Mouse (Mus musculus) midbrain, embryonic 13.5 days (tissue): ENCODE results near the gene Mtnr1b. TPM values are rescaled to one million over a fixed set of nuclear protein-coding genes. Genes with fewer than 3 reads are reported as not detected.

Experiments used
- ATAC-seq: fragments of 200-750 bp; cut with Nextera tagmentation; 2 replicates; pipeline ENCODE4 v1.8.0; 2017; ENCODE audit warnings: mild to moderate bottlenecking, moderate TSS enrichment, moderate library complexity
- H3K27ac ChIP-seq: fragments of 300-500 bp; sonication (generic); 2 replicates; pipeline ENCODE4 v1.5.1; 2015; ENCODE audit warnings: inconsistent platforms, mild to moderate bottlenecking, moderate library complexity
- H3K27me3 ChIP-seq: fragments of 300-500 bp; sonication (generic); 2 replicates; pipeline ENCODE4 v1.6.1; 2015; ENCODE audit warnings: mild to moderate bottlenecking, inconsistent platforms
- H3K36me3 ChIP-seq: fragments of 300-500 bp; sonication (generic); 2 replicates; pipeline ENCODE4 v1.6.1; 2015; ENCODE audit warnings: mild to moderate bottlenecking, inconsistent platforms
- H3K4me1 ChIP-seq: fragments of 300-500 bp; sonication (generic); replicated peaks from 2 replicates; pipeline ENCODE4 v1.6.1; 2015; ENCODE audit warnings: inconsistent platforms
- H3K4me2 ChIP-seq: fragments of 300-500 bp; sonication (generic); replicated peaks from 2 replicates; pipeline ENCODE4 v1.6.1; 2015; ENCODE audit warnings: moderate library complexity, mild to moderate bottlenecking, inconsistent platforms
- H3K4me3 ChIP-seq: fragments of 300-500 bp; sonication (generic); replicated peaks from 2 replicates; pipeline ENCODE4 v1.5.1; 2015; ENCODE audit warnings: mild to moderate bottlenecking, inconsistent platforms
- H3K9ac ChIP-seq: fragments of 300-500 bp; sonication (generic); replicated peaks from 2 replicates; pipeline ENCODE4 v1.6.1; 2015; ENCODE audit warnings: mild to moderate bottlenecking, inconsistent platforms
- H3K9me3 ChIP-seq: fragments of 300-500 bp; sonication (generic); 2 replicates; pipeline ENCODE4 v1.6.1; 2016; ENCODE audit warnings: mild to moderate bottlenecking, inconsistent platforms
- WGBS: fragments of 180-500 bp; shearing (Covaris S2); methylation state at CpG from one replicate; pipeline ENCODE4 v1.1.7; 2015; 5-methylcytosine and 5-hydroxymethylcytosine counted together
- polyA plus RNA-seq: library from polyadenylated mRNA; unstranded; fragments of >200 nt; fragmentation: Nextera tagmentation; extraction: Ambion mirVana; gene quantifications from 2 replicates; pipeline ENCODE4 v1.2.1, GENCODE M21; 2015

Mtnr1b gene
- polyA plus RNA-seq: not detected in 2 replicates

GRCm38 (mm10) chr9:15874506-15875160 is at the start of gene Mtnr1b:
Gene Mtnr1b (minus strand): TSS chr9:15874556.
- Histone ChIP-seq H3K4me1 (no peaks in the 10 kb centered on the region), H3K9ac (no peak within 1 kb of the TSS), H3K4me3 (no peak within 1 kb of the TSS), H3K27me3 (peaks cover 6% of the 10 kb centered on the region; the same call in 1 of the 2 replicates), H3K4me2 (no peak within 1 kb of the TSS), H3K9me3 (no peaks in the 10 kb centered on the region), H3K36me3 (no peaks in the 10 kb centered on the region), H3K27ac (no peak within 1 kb of the TSS)
- no peak for ATAC-seq
- whole genome bisulfite sequencing: 55% methylated on average over 19 of the region's 19 CpGs

GRCm38 (mm10) chr9:15920271-15920670 is 45.9 kb upstream of the Mtnr1b start:
- H3K36me3 ChIP-seq: peaks cover 32% of the 10 kb centered on the region
- no peak overlapping the region for H3K27ac ChIP-seq
- H3K4me3 ChIP-seq: no peak overlapping the region
- no peak overlapping the region for H3K9ac ChIP-seq
- peaks cover 2% of the 10 kb centered on the region; the same call in 1 of the 2 replicates for H3K4me1 ChIP-seq
- H3K4me2 ChIP-seq: no peak overlapping the region
- H3K27me3 ChIP-seq: no peaks in the 10 kb centered on the region
- 81% methylated on average over 4 of the region's 4 CpGs for WGBS
- no peak for ATAC-seq
- no peaks in the 10 kb centered on the region for H3K9me3 ChIP-seq

GRCm38 (mm10) chr9:15919373-15920005 is 45.1 kb upstream of the Mtnr1b start:
- H3K4me2 ChIP-seq: no peak overlapping the region
- 50% methylated on average over 5 of the region's 5 CpGs for WGBS
- H3K27ac ChIP-seq: no peak overlapping the region
- no peak overlapping the region for H3K9ac ChIP-seq
- H3K4me1 ChIP-seq: peaks cover 2% of the 10 kb centered on the region; the same call in 1 of the 2 replicates
- no peak overlapping the region for H3K4me3 ChIP-seq
- peak; percentile 71 for ATAC-seq
- H3K27me3 ChIP-seq: no peaks in the 10 kb centered on the region
- peaks cover 39% of the 10 kb centered on the region for H3K36me3 ChIP-seq
- no peaks in the 10 kb centered on the region for H3K9me3 ChIP-seq

- H3K9me3 ChIP-seq: no peaks in the 10 kb centered on the region
- no peak overlapping the region for H3K4me3 ChIP-seq
- no peak overlapping the region for H3K4me2 ChIP-seq
- H3K27ac ChIP-seq: no peak overlapping the region
- H3K4me1 ChIP-seq: peaks cover 2% of the 10 kb centered on the region; the same call in 1 of the 2 replicates
- H3K9ac ChIP-seq: no peak overlapping the region
- H3K36me3 ChIP-seq: peaks cover 32% of the 10 kb centered on the region
- no peaks in the 10 kb centered on the region for H3K27me3 ChIP-seq
- no peak for ATAC-seq
Measured at GRCm38 (mm10) chr9:15916600-15916999, 42.2 kb upstream of the Mtnr1b start.

GRCm38 (mm10) chr9:15912735-15913134 is 38.4 kb upstream of the Mtnr1b start:
- 45% methylated on average over 1 of the region's 1 CpGs for WGBS
- no peak overlapping the region for H3K27ac ChIP-seq
- ATAC-seq: no peak
- H3K9ac ChIP-seq: no peak overlapping the region
- peaks cover 21% of the 10 kb centered on the region for H3K36me3 ChIP-seq
- H3K9me3 ChIP-seq: no peaks in the 10 kb centered on the region
- no peak overlapping the region for H3K4me2 ChIP-seq
- no peaks in the 10 kb centered on the region for H3K4me1 ChIP-seq
- no peaks in the 10 kb centered on the region for H3K27me3 ChIP-seq
- no peak overlapping the region for H3K4me3 ChIP-seq

- Histone ChIP-seq H3K27ac (no peak overlapping the region), H3K4me3 (no peak overlapping the region), H3K4me2 (no peak overlapping the region), H3K4me1 (peaks cover 3% of the 10 kb centered on the region), H3K9ac (no peak overlapping the region), H3K27me3 (no peaks in the 10 kb centered on the region), H3K9me3 (no peaks in the 10 kb centered on the region), H3K36me3 (peaks cover under 1% of the 10 kb centered on the region)
- no peak for ATAC-seq
- 66% methylated on average over 2 of the region's 2 CpGs for WGBS
Measured at GRCm38 (mm10) chr9:15909397-15910113, 35.2 kb upstream of the Mtnr1b start.

GRCm38 (mm10) chr9:15903948-15904750 is 29.8 kb upstream of the Mtnr1b start:
- ATAC-seq: peak; percentile 68; the same call in 1 of the 2 replicates
- Histone ChIP-seq H3K9ac (no peak overlapping the region), H3K4me3 (no peak overlapping the region), H3K4me1 (peaks cover 13% of the 10 kb centered on the region), H3K36me3 (no peaks in the 10 kb centered on the region), H3K4me2 (0 out of 2 replicates have a peak overlapping the region, but pooled peaks have one; percentile 7), H3K27me3 (no peaks in the 10 kb centered on the region), H3K9me3 (no peaks in the 10 kb centered on the region), H3K27ac (no peak overlapping the region; the same call in 1 of the 2 replicates)
- 32% methylated on average over 9 of the region's 9 CpGs for WGBS

- WGBS: 61% methylated on average over 2 of the region's 2 CpGs
- Histone ChIP-seq H3K9ac (no peak overlapping the region), H3K27ac (no peak overlapping the region), H3K27me3 (no peaks in the 10 kb centered on the region), H3K4me3 (no peak overlapping the region), H3K9me3 (no peaks in the 10 kb centered on the region), H3K36me3 (no peaks in the 10 kb centered on the region), H3K4me1 (0 out of 2 replicates have a peak, but pooled peaks cover 3% of the 10 kb centered on the region), H3K4me2 (no peak overlapping the region)
- ATAC-seq: no peak
Measured at GRCm38 (mm10) chr9:15898112-15898511, 23.8 kb upstream of the Mtnr1b start.

GRCm38 (mm10) chr9:15886756-15887155 is 12.4 kb upstream of the Mtnr1b start:
- 80% methylated on average over 5 of the region's 5 CpGs for WGBS
- H3K9ac ChIP-seq: no peak overlapping the region
- no peaks in the 10 kb centered on the region for H3K27me3 ChIP-seq
- no peaks in the 10 kb centered on the region for H3K4me1 ChIP-seq
- no peak for ATAC-seq
- H3K27ac ChIP-seq: no peak overlapping the region
- no peak overlapping the region for H3K4me2 ChIP-seq
- no peak overlapping the region for H3K4me3 ChIP-seq
- H3K36me3 ChIP-seq: no peaks in the 10 kb centered on the region
- H3K9me3 ChIP-seq: no peaks in the 10 kb centered on the region

GRCm38 (mm10) chr9:15880754-15881153 is 6.4 kb upstream of the Mtnr1b start:
- H3K4me2 ChIP-seq: no peak overlapping the region
- no peak overlapping the region for H3K4me3 ChIP-seq
- H3K4me1 ChIP-seq: no peaks in the 10 kb centered on the region
- H3K9me3 ChIP-seq: no peaks in the 10 kb centered on the region
- H3K9ac ChIP-seq: no peak overlapping the region
- H3K36me3 ChIP-seq: no peaks in the 10 kb centered on the region
- no peaks in the 10 kb centered on the region for H3K27me3 ChIP-seq
- ATAC-seq: peak; percentile 56; the same call in 1 of the 2 replicates
- no peak overlapping the region for H3K27ac ChIP-seq

GRCm38 (mm10) chr9:15880160-15880603 is 5.8 kb upstream of the Mtnr1b start:
- no peaks in the 10 kb centered on the region for H3K4me1 ChIP-seq
- no peak overlapping the region for H3K27ac ChIP-seq
- ATAC-seq: peak; percentile 83
- H3K27me3 ChIP-seq: no peaks in the 10 kb centered on the region
- WGBS: 21% methylated on average over 3 of the region's 3 CpGs
- no peak overlapping the region for H3K4me3 ChIP-seq
- H3K9ac ChIP-seq: no peak overlapping the region
- no peaks in the 10 kb centered on the region for H3K9me3 ChIP-seq
- no peaks in the 10 kb centered on the region for H3K36me3 ChIP-seq
- H3K4me2 ChIP-seq: no peak overlapping the region
